ENCODE assay signal across 8 mouse cellular contexts in the genomic region with DNA sequence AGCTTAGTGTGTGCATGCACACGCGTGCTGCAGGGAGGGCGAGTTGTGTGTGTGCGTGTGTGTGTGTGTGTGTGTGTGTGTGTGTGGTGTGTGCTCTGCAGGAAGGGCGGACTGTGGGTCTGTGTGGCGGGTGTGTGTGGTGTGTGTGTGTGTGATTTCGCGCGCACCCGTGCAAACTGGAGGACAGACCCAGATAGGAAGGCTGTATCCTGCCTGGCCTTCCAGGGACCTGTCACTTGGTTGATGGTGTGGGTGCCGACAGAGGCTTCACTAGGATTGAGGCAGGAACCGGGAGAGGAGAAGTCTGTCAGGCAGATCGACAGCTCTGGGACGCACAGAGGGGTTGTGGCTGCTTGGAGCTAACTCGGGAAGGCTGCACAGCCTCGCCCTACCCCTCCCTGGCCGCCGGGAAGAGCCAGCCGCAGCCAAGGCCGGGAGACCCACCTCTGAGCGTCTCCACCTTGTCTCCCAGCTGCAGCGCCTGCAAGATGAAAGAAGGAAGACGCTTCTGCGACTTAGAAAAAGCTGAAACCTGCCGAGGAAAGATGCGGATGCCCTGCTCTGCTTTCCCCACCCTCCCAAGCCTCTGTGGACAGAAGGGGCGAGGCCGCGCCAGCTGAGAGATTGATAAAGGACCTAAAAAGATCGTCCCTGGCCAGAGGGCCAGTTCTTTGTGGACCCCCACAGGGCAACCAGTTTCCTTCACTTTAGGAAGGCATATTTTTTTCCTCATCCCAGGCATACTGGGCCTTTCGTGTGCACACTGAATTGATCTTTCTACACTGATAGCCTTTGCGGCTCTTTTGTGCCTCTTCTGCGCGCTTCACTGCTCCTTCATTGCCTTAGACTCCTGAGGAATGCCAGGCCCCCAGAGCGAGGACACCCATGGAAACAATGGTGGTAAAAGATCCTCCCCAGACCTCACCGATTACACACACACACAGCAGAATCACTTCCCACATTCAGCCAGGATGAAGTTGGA. TPM values are rescaled to one million over a fixed set of nuclear protein-coding genes. Genes with fewer than 3 reads are reported as not detected.
DNase-seq lines count a peak whose midpoint lies in the region; ATAC-seq and TF ChIP-seq lines count a peak whose summit lies in the region.

No protein-coding gene starts in this region.

- 3% methylated on average over 36 of the region's 36 CpGs for WGBS in liver, embryonic 11.5 days

- TF ChIP-seq POLR2A in myocyte (IDR thresholded peaks at IDR 0.05; ENCODE audit: insufficient read length, low read depth) = no peak

- H3K4me1 ChIP-seq in liver, embryonic 11.5 days (replicated peaks; ENCODE audit: control insufficient read depth, insufficient read depth, low read length) = peaks cover 2% of the 10 kb centered on the region; the same call in 1 of the 2 replicates

- no peaks in the 10 kb centered on the region for H3K79me3 ChIP-seq in C2C12 (ENCODE audit: low read depth)

- peak overlapping the region; percentile 75 for H3K4me2 ChIP-seq in liver, embryonic 11.5 days
- peak overlapping the region; percentile 98 for H3K4me2 ChIP-seq in myocyte (ENCODE audit: low read depth)

- H3K79me2 ChIP-seq in C2C12 (ENCODE audit: control insufficient read depth, insufficient read depth) (no peaks in the 10 kb centered on the region), myocyte (ENCODE audit: control insufficient read depth, insufficient read depth) (peaks cover 4% of the 10 kb centered on the region)

- no peak for TF ChIP-seq CTCF in C2C12 (IDR thresholded peaks at IDR 0.05; ENCODE audit: control insufficient read depth, insufficient read depth, insufficient read length)

- H3K27ac ChIP-seq in liver, embryonic 11.5 days (ENCODE audit: low read depth, low read length) = no peak overlapping the region

- H3K4me3 ChIP-seq in C2C12 (ENCODE audit: insufficient read depth, poor library complexity, severe bottlenecking) (peak overlapping the region; percentile 38), myocyte (peak overlapping the region; percentile 37)
- H3K4me3 ChIP-seq in liver, embryonic 11.5 days (ENCODE audit: low read depth, low read length) = peak overlapping the region; percentile 76

- H3K9ac ChIP-seq in liver, embryonic 11.5 days (ENCODE audit: low read depth, low read length) = peak overlapping the region; percentile 15; the same call in 1 of the 2 replicates

- ATAC-seq in liver, embryonic 11.5 days (replicated peaks; ENCODE audit: low FRiP score) = peak; percentile 50

- H3ac ChIP-seq in C2C12 (ENCODE audit: control insufficient read depth, insufficient read length, low read depth) (peak overlapping the region; percentile 38), myocyte (ENCODE audit: control insufficient read depth, insufficient read length) (peak overlapping the region; percentile 86)

- no peaks in the 10 kb centered on the region for H3K36me3 ChIP-seq in C2C12 (ENCODE audit: control insufficient read depth, insufficient read depth)
- no peaks in the 10 kb centered on the region for H3K36me3 ChIP-seq in liver, embryonic 11.5 days (ENCODE audit: control insufficient read depth, insufficient read depth, low read length)
- no peaks in the 10 kb centered on the region for H3K36me3 ChIP-seq in myocyte (ENCODE audit: control insufficient read depth, insufficient read depth)

- no peaks in the 10 kb centered on the region for H3K9me3 ChIP-seq in liver, embryonic 11.5 days (ENCODE audit: control insufficient read depth, low read length)

- H3K27me3 ChIP-seq in C2C12 (ENCODE audit: control insufficient read depth, insufficient read depth, insufficient read length) = no peaks in the 10 kb centered on the region
- H3K27me3 ChIP-seq in liver, embryonic 11.5 days (replicated peaks; ENCODE audit: control insufficient read depth, insufficient read depth, low read length) = peaks cover 46% of the 10 kb centered on the region
- peaks cover 5% of the 10 kb centered on the region for H3K27me3 ChIP-seq in myocyte (ENCODE audit: control insufficient read depth, insufficient read depth, insufficient read length)

- peak; percentile 65 to 86 for DNase-seq in adrenal gland, adult (ENCODE audit: inconsistent age in 2 of 2, low spot score in 1 of 2)
- peak; percentile 77 for DNase-seq in embryo, embryonic 9.5 days (ENCODE audit: extremely low spot score)
- peak; percentile 34 to 45 for DNase-seq in heart, adult 9 months (ENCODE audit: low spot score in 2 of 2)
- peak; percentile 11 to 17 for DNase-seq in kidney, adult 8-10 months
- DNase-seq in liver, embryonic 11.5 days (ENCODE audit: low spot score) = peak; percentile 37
- DNase-seq in testis, postnatal 14 days (ENCODE audit: low spot score) = peak; percentile 33

TF ChIP-seq in C2C12, 6 proteins besides CTCF, POLR2A, EP300 and RAD21:
- TF ChIP-seq MAX (IDR thresholded peaks at IDR 0.05) = no peak
- TF ChIP-seq MYOG (IDR thresholded peaks at IDR 0.05; ENCODE audit: control insufficient read depth, extremely low read depth, insufficient read length) = no peak
- no peak for TF ChIP-seq CEBPB (IDR thresholded peaks at IDR 0.05; ENCODE audit: low read depth)

TF ChIP-seq in myocyte, 11 proteins besides CTCF, POLR2A, EP300 and RAD21:
- no peak for TF ChIP-seq USF1 (IDR thresholded peaks at IDR 0.05; ENCODE audit: low read depth)
- TF ChIP-seq MYOG (IDR thresholded peaks at IDR 0.05; ENCODE audit: control insufficient read depth in 1 of 3, insufficient read depth in 1 of 3, insufficient read length in 2 of 3, low read depth in 2 of 3) = peak in 1 of 3 experiments; percentile 20
- peak in 2 of 3 experiments; percentile 9 to 16 for TF ChIP-seq MYOD1 (IDR thresholded peaks at IDR 0.05; ENCODE audit: control insufficient read depth in 1 of 3, insufficient read length in 2 of 3, low read depth in 2 of 3)

RNA-seq across cellular contexts. Expression of a gene that starts 0.9 kb away (rescaled TPM):
- polyA plus RNA-seq in C2C12 (2012; fragmentation: generic; extraction: Trizol) (2.1 TPM), myocyte (2012; fragmentation: generic; extraction: Trizol) (3.3 TPM)
- polyA plus RNA-seq in liver, embryonic 11.5 days (2014; fragmentation: Nextera tagmentation; extraction: Ambion mirVana) = 8.7 and 8.9 TPM in 2 replicates

Comparison
In these comparisons a context has a peak if more than half of its experiments do, and no peak if none do; other contexts are left out.
1. DNase-seq: peak in every context shown above with its lines; median percentile 77 in embryo, embryonic 9.5 days; 76 in adrenal gland, adult; 40 in heart, adult 9 months; 37 in liver, embryonic 11.5 days; 33 in testis, postnatal 14 days; 14 in kidney, adult 8-10 months.